Mouse (Mus musculus) left cerebral cortex, postnatal 25 days (tissue): ENCODE results near the gene Zscan4e. TPM values are rescaled to one million over a fixed set of nuclear protein-coding genes. Genes with fewer than 3 reads are reported as not detected.
"Not testable (repeated sequence)": the region's sequence is repeated elsewhere in the genome, so short reads cannot be mapped to it uniquely, and the experiment has no call there.

Experiments used
- DNase-seq, 2 experiments: peaks; one replicate each; pipeline ENCODE4 v3.0.0; 2022; ENCODE audit warnings: low spot score in 2 of 2, mixed read lengths in 1 of 2
- intact Hi-C: fragments of 180-260 bp; cut with DNase I; formaldehyde crosslinking; loops from one replicate; pipeline ENCODE4 v1.15.1; 2025
- microRNA-seq, 2 experiments: library from miRNA; unstranded; fragments of <30 nt; microRNA quantifications; one replicate each; pipeline ENCODE4 v1.2.0; 2022
- total RNA-seq, 2 experiments: library from RNA; stranded (reverse); gene quantifications; 2 replicates each; pipeline ENCODE4 v1.2.3; 2021

Zscan4e gene
- not detected for total RNA-seq

- intact Hi-C loops, DNase-seq: not testable (repeated sequence)
Measured at GRCm38 (mm10) chr7:11310582-11310981, at the start of gene Zscan4e. Gene Zscan4e (minus strand): TSS chr7:11310682.

Small RNA genes lying within 50 kb of the gene (microRNA-seq; reads per million reads assigned to microRNA genes)
- gene Gm23087, result 0 reads per million in 2 experiments
- 0 reads per million in 2 experiments for gene Gm26248

Other genes with a start within 250 kb of the Zscan4e start
- gene Zscan4-ps1, start 241.0 kb downstream of the Zscan4e start, total RNA-seq, result not detected
- not detected for gene Zscan4d, start 144.5 kb downstream of the Zscan4e start, total RNA-seq
- not detected for gene Zscan4f, start 87.2 kb upstream of the Zscan4e start, total RNA-seq
- gene Zscan4-ps2, start 203.6 kb upstream of the Zscan4e start, total RNA-seq, result not detected